Mouse (Mus musculus): Measurements from ENCODE around the gene Smap2. TPM values are rescaled to one million over a fixed set of nuclear protein-coding genes. Genes with fewer than 3 reads are reported as not detected.

Smap2 gene
- polyA plus RNA-seq, 1 experiment from 2014 or later = 14.0 TPM

GRCm38 (mm10) chr4:121001659-121002058, 15.4 kb downstream of the Smap2 start:
- Histone ChIP-seq H3K9me3 (replicated peaks; ENCODE audit: control insufficient read depth, low read length) (no peaks in the 10 kb centered on the region), H3K36me3 (ENCODE audit: control insufficient read depth, insufficient read depth) (no peaks in the 10 kb centered on the region), H3K9ac (ENCODE audit: low read depth, low read length) (no peak overlapping the region), H3K4me2 (ENCODE audit: low read depth, low read length) (no peak overlapping the region), H3K4me1 (ENCODE audit: control insufficient read depth, low read depth, low read length) (peaks cover 48% of the 10 kb centered on the region), H3K4me3 (ENCODE audit: low read depth, low read length) (no peak overlapping the region), H3K27ac (ENCODE audit: low read length) (no peak overlapping the region), H3K27me3 (ENCODE audit: control insufficient read depth, insufficient read depth, low read depth, low read length) (no peaks in the 10 kb centered on the region)
- ATAC-seq (ENCODE audit: low read depth) = no peak
- WGBS (ENCODE audit: insufficient replicate concordance) = 15% methylated on average over 1 of the region's 1 CpGs

- no peak overlapping the region for H3K9ac ChIP-seq (ENCODE audit: low read depth, low read length)
- no peak overlapping the region for H3K4me2 ChIP-seq (ENCODE audit: low read depth, low read length)
- no peak overlapping the region for H3K4me3 ChIP-seq (ENCODE audit: low read depth, low read length)
- H3K27me3 ChIP-seq (ENCODE audit: control insufficient read depth, insufficient read depth, low read depth, low read length) = no peaks in the 10 kb centered on the region
- ATAC-seq (ENCODE audit: low read depth) = no peak
- no peak overlapping the region for H3K27ac ChIP-seq (ENCODE audit: low read length)
- WGBS (ENCODE audit: insufficient replicate concordance) = 42% methylated on average over 2 of the region's 2 CpGs
- H3K36me3 ChIP-seq (ENCODE audit: control insufficient read depth, insufficient read depth) = no peaks in the 10 kb centered on the region
- peaks cover 42% of the 10 kb centered on the region for H3K4me1 ChIP-seq (ENCODE audit: control insufficient read depth, low read depth, low read length)
- H3K9me3 ChIP-seq (replicated peaks; ENCODE audit: control insufficient read depth, low read length) = no peaks in the 10 kb centered on the region
Observed at GRCm38 (mm10) chr4:121001042-121001441, 16.0 kb downstream of the Smap2 start.

- no peak for ATAC-seq (ENCODE audit: low read depth)
- Histone ChIP-seq H3K27me3 (ENCODE audit: control insufficient read depth, insufficient read depth, low read depth, low read length) (no peaks in the 10 kb centered on the region), H3K4me3 (ENCODE audit: low read depth, low read length) (no peak overlapping the region), H3K9ac (ENCODE audit: low read depth, low read length) (no peak overlapping the region), H3K4me1 (ENCODE audit: control insufficient read depth, low read depth, low read length) (peaks cover 9% of the 10 kb centered on the region), H3K9me3 (replicated peaks; ENCODE audit: control insufficient read depth, low read length) (no peaks in the 10 kb centered on the region), H3K27ac (ENCODE audit: low read length) (no peak overlapping the region), H3K36me3 (ENCODE audit: control insufficient read depth, insufficient read depth) (no peaks in the 10 kb centered on the region), H3K4me2 (ENCODE audit: low read depth, low read length) (no peak overlapping the region)
- 53% methylated on average over 1 of the region's 1 CpGs for WGBS (ENCODE audit: insufficient replicate concordance)
Observed at GRCm38 (mm10) chr4:120995911-120996310, 21.1 kb downstream of the Smap2 start.

GRCm38 (mm10) chr4:120993025-120993424, 24.0 kb downstream of the Smap2 start:
- WGBS (ENCODE audit: insufficient replicate concordance) = 51% methylated on average over 1 of the region's 1 CpGs
- Histone ChIP-seq H3K4me3 (ENCODE audit: low read depth, low read length) (no peak overlapping the region), H3K4me1 (ENCODE audit: control insufficient read depth, low read depth, low read length) (peaks cover 8% of the 10 kb centered on the region), H3K27me3 (ENCODE audit: control insufficient read depth, insufficient read depth, low read depth, low read length) (no peaks in the 10 kb centered on the region), H3K9me3 (replicated peaks; ENCODE audit: control insufficient read depth, low read length) (no peaks in the 10 kb centered on the region), H3K27ac (ENCODE audit: low read length) (no peak overlapping the region), H3K4me2 (ENCODE audit: low read depth, low read length) (no peak overlapping the region), H3K9ac (ENCODE audit: low read depth, low read length) (no peak overlapping the region), H3K36me3 (ENCODE audit: control insufficient read depth, insufficient read depth) (peaks cover 4% of the 10 kb centered on the region; the same call in 1 of the 2 replicates)
- no peak for ATAC-seq (ENCODE audit: low read depth)

GRCm38 (mm10) chr4:120992284-120992683, 24.8 kb downstream of the Smap2 start:
- Histone ChIP-seq H3K4me3 (ENCODE audit: low read depth, low read length) (no peak overlapping the region), H3K27me3 (ENCODE audit: control insufficient read depth, insufficient read depth, low read depth, low read length) (no peaks in the 10 kb centered on the region), H3K9ac (ENCODE audit: low read depth, low read length) (no peak overlapping the region), H3K4me1 (ENCODE audit: control insufficient read depth, low read depth, low read length) (peaks cover 2% of the 10 kb centered on the region; the same call in 1 of the 2 replicates), H3K4me2 (ENCODE audit: low read depth, low read length) (no peak overlapping the region), H3K36me3 (ENCODE audit: control insufficient read depth, insufficient read depth) (peaks cover 4% of the 10 kb centered on the region; the same call in 1 of the 2 replicates), H3K27ac (ENCODE audit: low read length) (no peak overlapping the region), H3K9me3 (replicated peaks; ENCODE audit: control insufficient read depth, low read length) (no peaks in the 10 kb centered on the region)
- WGBS (ENCODE audit: insufficient replicate concordance) = 82% methylated on average over 2 of the region's 2 CpGs
- no peak for ATAC-seq (ENCODE audit: low read depth)

GRCm38 (mm10) chr4:120987319-120987718, 29.7 kb downstream of the Smap2 start:
- 59% methylated on average over 4 of the region's 4 CpGs for WGBS (ENCODE audit: insufficient replicate concordance)
- no peak overlapping the region for H3K4me3 ChIP-seq (ENCODE audit: low read depth, low read length)
- H3K36me3 ChIP-seq (ENCODE audit: control insufficient read depth, insufficient read depth) = peaks cover 12% of the 10 kb centered on the region
- H3K9me3 ChIP-seq (replicated peaks; ENCODE audit: control insufficient read depth, low read length) = no peaks in the 10 kb centered on the region
- peak; percentile 51; the same call in 1 of the 2 replicates for ATAC-seq (ENCODE audit: low read depth)
- H3K27me3 ChIP-seq (ENCODE audit: control insufficient read depth, insufficient read depth, low read depth, low read length) = no peaks in the 10 kb centered on the region
- H3K4me2 ChIP-seq (ENCODE audit: low read depth, low read length) = no peak overlapping the region
- H3K27ac ChIP-seq (ENCODE audit: low read length) = no peak overlapping the region
- H3K4me1 ChIP-seq (ENCODE audit: control insufficient read depth, low read depth, low read length) = no peaks in the 10 kb centered on the region
- no peak overlapping the region for H3K9ac ChIP-seq (ENCODE audit: low read depth, low read length)

- ATAC-seq (ENCODE audit: low read depth) = no peak
- WGBS (ENCODE audit: insufficient replicate concordance) = 5% methylated on average over 6 of the region's 6 CpGs
- H3K9me3 ChIP-seq (replicated peaks; ENCODE audit: control insufficient read depth, low read length) = no peaks in the 10 kb centered on the region
- no peak overlapping the region for H3K4me2 ChIP-seq (ENCODE audit: low read depth, low read length)
- H3K4me3 ChIP-seq (ENCODE audit: low read depth, low read length) = no peak overlapping the region
- H3K36me3 ChIP-seq (ENCODE audit: control insufficient read depth, insufficient read depth) = peaks cover 15% of the 10 kb centered on the region
- no peak overlapping the region for H3K27ac ChIP-seq (ENCODE audit: low read length)
- H3K9ac ChIP-seq (ENCODE audit: low read depth, low read length) = no peak overlapping the region
- H3K4me1 ChIP-seq (ENCODE audit: control insufficient read depth, low read depth, low read length) = no peaks in the 10 kb centered on the region
- no peaks in the 10 kb centered on the region for H3K27me3 ChIP-seq (ENCODE audit: control insufficient read depth, insufficient read depth, low read depth, low read length)
Observed at GRCm38 (mm10) chr4:120986446-120986845, 30.6 kb downstream of the Smap2 start.

GRCm38 (mm10) chr4:120978221-120978620, 38.8 kb downstream of the Smap2 start:
- H3K27me3 ChIP-seq (ENCODE audit: control insufficient read depth, insufficient read depth, low read depth, low read length) = no peaks in the 10 kb centered on the region
- H3K9me3 ChIP-seq (replicated peaks; ENCODE audit: control insufficient read depth, low read length) = no peaks in the 10 kb centered on the region
- no peak overlapping the region for H3K9ac ChIP-seq (ENCODE audit: low read depth, low read length)
- WGBS (ENCODE audit: insufficient replicate concordance) = 64% methylated on average over 3 of the region's 3 CpGs
- peaks cover 5% of the 10 kb centered on the region for H3K4me1 ChIP-seq (ENCODE audit: control insufficient read depth, low read depth, low read length)
- H3K4me2 ChIP-seq (ENCODE audit: low read depth, low read length) = no peak overlapping the region
- H3K27ac ChIP-seq (ENCODE audit: low read length) = no peak overlapping the region
- H3K36me3 ChIP-seq (ENCODE audit: control insufficient read depth, insufficient read depth) = peaks cover 19% of the 10 kb centered on the region
- ATAC-seq (ENCODE audit: low read depth) = no peak
- no peak overlapping the region for H3K4me3 ChIP-seq (ENCODE audit: low read depth, low read length)

- Histone ChIP-seq H3K4me1 (ENCODE audit: control insufficient read depth, low read depth, low read length) (peaks cover 5% of the 10 kb centered on the region), H3K4me3 (ENCODE audit: low read depth, low read length) (no peak overlapping the region), H3K27me3 (ENCODE audit: control insufficient read depth, insufficient read depth, low read depth, low read length) (no peaks in the 10 kb centered on the region), H3K9me3 (replicated peaks; ENCODE audit: control insufficient read depth, low read length) (no peaks in the 10 kb centered on the region), H3K36me3 (ENCODE audit: control insufficient read depth, insufficient read depth) (peaks cover 30% of the 10 kb centered on the region), H3K4me2 (ENCODE audit: low read depth, low read length) (no peak overlapping the region), H3K27ac (ENCODE audit: low read length) (peak overlapping the region; percentile 80), H3K9ac (ENCODE audit: low read depth, low read length) (no peak overlapping the region)
- no peak for ATAC-seq (ENCODE audit: low read depth)
- WGBS (ENCODE audit: insufficient replicate concordance) = 79% methylated on average over 4 of the region's 4 CpGs
Observed at GRCm38 (mm10) chr4:120975428-120975734, 41.7 kb downstream of the Smap2 start.

All from liver, embryonic 16.5 days (tissue).